Mouse (Mus musculus) embryonic facial prominence, embryonic 15.5 days (tissue): Measurements from ENCODE around the gene Dis3. TPM values are rescaled to one million over a fixed set of nuclear protein-coding genes. Genes with fewer than 3 reads are reported as not detected.
A peak's percentile ranks its signal among the peaks of the same experiment; 100 is the strongest.

Experiments used
- ATAC-seq: fragments of 200-750 bp; cut with Nextera tagmentation; 2 replicates; pipeline ENCODE4 v1.8.0; 2017; ENCODE audit warnings: low read depth, moderate TSS enrichment; ENCODE audit not compliant: insufficient number of reproducible peaks, low FRiP score, low TSS enrichment
- H3K27ac ChIP-seq: fragments of 300-500 bp; sonication (generic); replicated peaks from 2 replicates; pipeline ENCODE4 v1.5.1; 2015; ENCODE audit warnings: mild to moderate bottlenecking, inconsistent platforms
- H3K27me3 ChIP-seq: fragments of 300-500 bp; sonication (generic); 2 replicates; pipeline ENCODE4 v1.6.1; 2015; ENCODE audit warnings: inconsistent platforms
- H3K36me3 ChIP-seq: fragments of 300-500 bp; sonication (generic); 2 replicates; pipeline ENCODE4 v1.6.1; 2015; ENCODE audit warnings: mild to moderate bottlenecking, inconsistent platforms
- H3K4me1 ChIP-seq: fragments of 300-500 bp; sonication (generic); 2 replicates; pipeline ENCODE4 v1.6.1; 2015; ENCODE audit warnings: inconsistent platforms
- H3K4me2 ChIP-seq: fragments of 300-500 bp; sonication (generic); replicated peaks from 2 replicates; pipeline ENCODE4 v1.6.1; 2015; ENCODE audit warnings: mild to moderate bottlenecking, inconsistent platforms
- H3K4me3 ChIP-seq: fragments of 300-500 bp; sonication (generic); replicated peaks from 2 replicates; pipeline ENCODE4 v1.5.1; 2015; ENCODE audit warnings: mild to moderate bottlenecking, inconsistent platforms
- H3K9ac ChIP-seq: fragments of 300-500 bp; sonication (generic); 2 replicates; pipeline ENCODE4 v1.6.1; 2015; ENCODE audit warnings: inconsistent platforms
- H3K9me3 ChIP-seq: fragments of 300-500 bp; sonication (generic); replicated peaks from 2 replicates; pipeline ENCODE4 v1.6.1; 2016; ENCODE audit warnings: inconsistent platforms
- WGBS: fragments of 180-500 bp; shearing (Covaris S2); methylation state at CpG from one replicate; pipeline ENCODE4 v1.1.7; 2015; 5-methylcytosine and 5-hydroxymethylcytosine counted together
- polyA plus RNA-seq: library from polyadenylated mRNA; unstranded; fragments of >200 nt; fragmentation: Nextera tagmentation; extraction: Ambion mirVana; gene quantifications from 2 replicates; pipeline ENCODE4 v1.2.1, GENCODE M21; 2015

Gene Dis3
- polyA plus RNA-seq, 1 experiment from 2014 or later = 27.6 TPM

DNA sequence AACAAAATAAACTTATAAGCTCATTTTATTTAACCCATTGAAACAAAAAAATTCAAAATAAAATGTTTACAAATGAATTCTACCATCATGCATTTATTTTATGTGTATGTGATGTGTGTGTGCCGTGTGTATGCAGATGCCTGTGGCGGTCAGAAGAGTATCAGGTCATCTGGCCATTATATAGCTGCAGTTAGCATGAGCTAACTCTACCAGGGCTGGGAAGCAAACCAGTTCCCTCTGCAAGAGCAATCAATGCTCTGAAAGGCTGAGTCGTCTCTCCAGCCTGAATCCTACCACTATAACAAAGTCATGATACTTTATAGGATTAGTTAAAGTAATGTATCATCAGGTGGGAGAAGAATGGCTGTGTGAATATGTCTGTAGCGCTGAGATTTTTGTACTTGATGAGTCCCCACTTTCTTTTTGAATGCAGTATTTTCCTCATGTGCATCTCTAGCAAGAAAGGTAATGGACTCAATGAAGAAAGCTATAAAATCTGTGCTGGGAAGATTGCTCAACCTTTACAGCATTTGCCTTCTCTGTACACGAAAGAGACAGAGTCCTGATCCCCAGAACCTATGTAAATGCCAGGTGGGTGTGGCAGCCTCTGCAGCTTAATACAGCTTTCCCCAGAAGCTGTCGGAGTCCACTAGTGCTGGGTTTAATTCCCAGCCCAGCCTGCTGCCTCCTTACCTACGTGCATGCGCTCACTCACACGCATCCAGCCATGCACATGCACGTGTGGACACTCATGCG, 22.2 kb upstream of the Dis3 start:
- H3K9ac ChIP-seq = no peak overlapping the region
- no peaks in the 10 kb centered on the region for H3K9me3 ChIP-seq
- H3K4me1 ChIP-seq = no peaks in the 10 kb centered on the region
- H3K4me3 ChIP-seq = no peak overlapping the region
- no peak overlapping the region for H3K4me2 ChIP-seq
- H3K27ac ChIP-seq = no peak overlapping the region
- ATAC-seq = no peak
- no peaks in the 10 kb centered on the region for H3K27me3 ChIP-seq
- H3K36me3 ChIP-seq = peaks cover 9% of the 10 kb centered on the region; the same call in 1 of the 2 replicates
- WGBS = 87% methylated on average over 11 of the region's 11 CpGs

DNA sequence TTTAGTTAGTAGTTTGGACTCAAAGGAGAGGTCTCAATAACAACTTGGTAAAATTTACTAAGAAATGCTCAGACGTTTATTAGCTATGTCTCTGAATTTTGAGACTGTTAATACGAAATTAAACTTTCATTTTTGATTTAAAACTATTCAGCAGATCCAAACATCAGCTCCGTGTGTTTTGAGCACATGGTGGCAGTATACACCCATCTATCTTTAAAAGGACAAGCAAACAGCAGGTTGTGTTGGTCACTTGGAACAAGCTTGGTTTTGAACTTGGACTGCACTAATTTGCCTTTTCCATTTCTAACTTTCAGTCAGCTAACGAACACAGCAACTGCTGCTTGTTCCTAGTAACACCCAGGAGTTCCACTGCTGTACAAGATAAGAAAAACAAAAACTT, 18.0 kb upstream of the Dis3 start:
- no peak for ATAC-seq
- no peak overlapping the region for H3K4me2 ChIP-seq
- H3K4me3 ChIP-seq = no peak overlapping the region
- no peaks in the 10 kb centered on the region for H3K4me1 ChIP-seq
- peaks cover 21% of the 10 kb centered on the region; the same call in 1 of the 2 replicates for H3K36me3 ChIP-seq
- no peaks in the 10 kb centered on the region for H3K9me3 ChIP-seq
- H3K27me3 ChIP-seq = no peaks in the 10 kb centered on the region
- no peak overlapping the region for H3K27ac ChIP-seq
- no peak overlapping the region for H3K9ac ChIP-seq
- WGBS = 78% methylated on average over 4 of the region's 4 CpGs

DNA sequence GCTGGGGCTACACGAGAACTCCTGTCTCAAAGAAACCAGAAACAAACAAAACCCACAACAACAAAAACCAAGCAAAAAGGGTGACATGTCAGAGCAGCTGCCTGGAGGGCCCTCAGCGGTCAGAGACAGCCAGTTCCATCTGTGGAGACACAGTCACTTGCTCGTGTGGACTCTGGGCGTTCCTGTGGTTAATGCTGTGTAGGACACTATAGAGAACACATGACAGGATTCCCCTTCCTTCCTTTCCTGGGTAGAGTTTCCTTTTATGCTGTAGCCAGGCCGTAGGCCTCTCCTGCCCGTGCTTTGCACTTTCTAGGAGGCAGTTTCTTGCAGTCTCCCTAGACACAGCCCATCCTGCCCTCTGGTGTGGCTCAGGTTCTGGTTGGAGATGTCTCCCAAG, 9.2 kb upstream of the Dis3 start:
- Histone ChIP-seq H3K36me3 (peaks cover 63% of the 10 kb centered on the region), H3K9me3 (no peaks in the 10 kb centered on the region), H3K4me2 (no peak overlapping the region), H3K4me3 (no peak overlapping the region), H3K9ac (no peak overlapping the region), H3K27me3 (no peaks in the 10 kb centered on the region), H3K27ac (no peak overlapping the region), H3K4me1 (no peaks in the 10 kb centered on the region)
- ATAC-seq = no peak
- whole genome bisulfite sequencing = 80% methylated on average over 6 of the region's 6 CpGs

DNA sequence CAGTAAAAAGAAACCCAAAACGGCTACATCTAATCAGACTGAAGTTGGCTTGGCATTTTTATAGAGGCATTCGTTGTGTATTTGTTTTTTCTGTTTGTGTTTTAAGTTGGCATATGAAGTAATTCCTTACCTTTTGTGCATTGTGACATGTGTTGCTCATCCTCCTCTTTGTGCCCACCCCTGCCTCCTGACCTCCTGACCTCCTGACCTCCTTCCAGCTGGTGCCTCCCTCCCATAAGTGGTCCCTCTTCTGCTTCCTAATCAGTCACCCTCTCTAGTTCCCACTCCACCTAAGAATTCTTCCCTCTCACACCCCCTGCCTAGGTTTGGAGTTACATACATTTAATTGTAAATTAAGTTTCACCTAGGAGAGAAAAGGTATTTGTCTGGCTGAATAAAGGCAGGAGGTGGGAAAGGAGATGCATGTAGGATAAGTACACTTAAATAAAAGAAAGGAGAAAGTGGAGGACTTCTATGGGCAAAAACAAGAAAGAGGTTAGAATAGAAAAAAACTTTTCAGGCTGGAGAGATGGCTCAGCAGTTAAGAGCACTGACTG, 8.1 kb upstream of the Dis3 start:
- Histone ChIP-seq H3K4me1 (no peaks in the 10 kb centered on the region), H3K36me3 (peaks cover 67% of the 10 kb centered on the region)
- no peak for ATAC-seq

DNA sequence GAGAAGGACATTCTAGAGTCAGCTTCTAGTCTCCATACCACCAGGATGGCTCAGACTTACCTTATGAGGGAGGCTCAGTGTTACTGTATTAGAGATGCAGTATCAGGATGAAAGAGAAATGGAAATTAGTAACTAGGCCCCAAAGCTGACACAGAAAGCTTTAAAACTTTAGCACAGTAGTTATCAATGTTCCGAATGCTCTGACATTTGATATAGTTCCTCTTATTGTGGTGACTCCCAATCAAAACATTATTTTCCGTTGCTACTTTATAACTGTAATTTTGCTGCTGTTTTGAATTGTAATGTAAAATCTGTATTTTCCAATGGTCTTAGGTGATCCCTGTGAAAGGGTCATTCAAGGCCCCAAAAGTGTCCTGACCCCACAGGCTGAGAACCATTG, 7.1 kb upstream of the Dis3 start:
- no peak for ATAC-seq
- no peak overlapping the region for H3K4me2 ChIP-seq
- H3K27ac ChIP-seq = no peak overlapping the region
- H3K9me3 ChIP-seq = no peaks in the 10 kb centered on the region
- WGBS = 90% methylated on average over 2 of the region's 2 CpGs
- H3K36me3 ChIP-seq = peaks cover 65% of the 10 kb centered on the region
- no peak overlapping the region for H3K4me3 ChIP-seq
- H3K27me3 ChIP-seq = no peaks in the 10 kb centered on the region
- H3K4me1 ChIP-seq = no peaks in the 10 kb centered on the region
- H3K9ac ChIP-seq = no peak overlapping the region

More for the DNA sequence above, 8.1 kb upstream of the Dis3 start:
- Histone ChIP-seq H3K9ac (no peak overlapping the region), H3K4me2 (no peak overlapping the region), H3K4me3 (no peak overlapping the region), H3K9me3 (no peaks in the 10 kb centered on the region), H3K27ac (no peak overlapping the region), H3K27me3 (no peaks in the 10 kb centered on the region)
- 95% methylated on average over 2 of the region's 2 CpGs for WGBS

DNA sequence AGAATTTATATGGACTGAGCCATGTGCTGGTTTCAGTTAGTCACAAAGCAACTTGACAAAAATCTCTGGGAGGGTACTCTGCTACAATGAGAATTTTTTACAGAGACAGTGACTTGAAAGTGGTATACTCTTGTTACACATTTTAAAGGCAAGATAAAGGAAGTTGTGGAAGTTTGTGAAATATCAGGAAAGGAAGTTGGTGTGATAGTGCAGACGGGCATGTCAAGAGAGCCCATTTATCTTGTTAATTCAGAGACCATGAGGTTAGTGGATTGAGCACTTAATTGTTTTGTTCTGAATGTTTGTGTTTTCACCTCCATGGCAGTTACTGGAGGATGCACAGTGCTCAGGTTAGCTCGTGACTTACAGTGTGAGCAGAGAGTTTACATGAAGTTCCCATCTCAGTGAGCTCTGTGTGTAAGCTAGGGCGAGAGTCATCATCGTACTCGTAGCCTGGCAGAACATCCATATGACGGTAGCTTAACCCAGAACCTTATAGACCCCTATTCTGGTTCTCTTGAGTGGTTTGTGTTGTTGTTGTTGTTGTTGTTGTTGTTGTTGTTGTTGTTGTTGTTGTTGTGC, 5.1 kb upstream of the Dis3 start:
- Histone ChIP-seq H3K4me2 (no peak overlapping the region), H3K9me3 (no peaks in the 10 kb centered on the region), H3K9ac (no peak overlapping the region), H3K4me3 (no peak overlapping the region), H3K36me3 (peaks cover 62% of the 10 kb centered on the region), H3K4me1 (no peaks in the 10 kb centered on the region), H3K27me3 (no peaks in the 10 kb centered on the region), H3K27ac (no peak overlapping the region)
- no peak for ATAC-seq
- WGBS = 92% methylated on average over 6 of the region's 6 CpGs

DNA sequence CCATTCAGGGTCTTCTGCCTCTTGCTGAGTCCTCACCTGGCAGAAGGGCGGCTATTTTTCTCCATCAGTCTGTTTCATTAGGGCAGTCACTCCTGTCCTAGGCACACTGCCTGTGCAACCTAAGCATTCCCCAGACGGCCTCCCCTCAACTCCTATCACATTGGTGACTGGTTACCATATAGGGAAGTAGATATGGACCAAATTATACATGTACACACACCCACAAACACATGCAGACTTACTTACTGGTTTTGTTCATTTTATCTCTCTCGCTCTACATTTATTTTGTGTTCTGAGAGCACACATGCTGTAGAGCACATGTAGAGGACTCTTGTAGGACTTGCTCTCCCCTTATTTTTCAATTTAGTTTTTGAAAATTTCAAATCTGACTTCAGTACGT, 3.5 kb upstream of the Dis3 start:
- peaks cover 49% of the 10 kb centered on the region for H3K36me3 ChIP-seq
- H3K27ac ChIP-seq = no peak overlapping the region
- 90% methylated on average over 4 of the region's 4 CpGs for WGBS
- no peak for ATAC-seq
- no peak overlapping the region for H3K4me2 ChIP-seq
- H3K9me3 ChIP-seq = no peaks in the 10 kb centered on the region
- no peak overlapping the region for H3K9ac ChIP-seq
- H3K27me3 ChIP-seq = no peaks in the 10 kb centered on the region
- H3K4me3 ChIP-seq = no peak overlapping the region
- H3K4me1 ChIP-seq = peaks cover 8% of the 10 kb centered on the region

DNA sequence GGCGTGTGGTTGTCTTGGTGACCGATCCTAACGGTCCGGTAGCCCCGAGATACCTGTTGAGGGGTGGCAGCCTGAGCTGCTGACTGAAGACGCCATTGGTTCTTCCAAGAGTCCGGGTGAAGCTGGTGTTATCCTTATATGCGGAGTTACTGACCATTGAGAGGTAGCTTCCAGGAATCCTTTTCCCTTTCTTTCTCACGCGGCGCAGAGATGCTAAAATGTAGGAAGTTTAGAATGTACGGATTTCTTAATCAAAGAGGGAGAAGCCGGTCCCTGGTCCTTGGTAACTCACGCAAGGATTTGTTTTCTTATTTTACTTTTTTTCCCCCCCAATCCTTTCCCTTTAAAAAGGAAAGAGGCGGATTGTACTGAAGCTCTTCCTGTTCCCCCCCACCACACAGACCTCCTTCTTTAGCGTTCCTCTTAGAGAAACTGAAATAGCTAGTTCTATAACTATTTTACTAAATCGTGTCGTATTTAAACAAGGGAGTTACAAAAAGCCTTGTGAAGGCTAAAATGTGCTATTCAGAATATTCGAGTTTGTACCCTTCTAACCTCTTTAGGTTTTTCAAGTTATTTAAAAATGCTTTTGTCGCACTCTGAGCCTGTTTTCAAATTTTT, 507 bp upstream of the Dis3 start:
- Histone ChIP-seq H3K4me1 (peaks cover 8% of the 10 kb centered on the region), H3K9me3 (no peaks in the 10 kb centered on the region), H3K27ac (0 out of 2 replicates have a peak overlapping the region, but pooled peaks have one; percentile 23), H3K4me3 (peak overlapping the region; percentile 83), H3K27me3 (no peaks in the 10 kb centered on the region), H3K36me3 (peaks cover 55% of the 10 kb centered on the region), H3K9ac (peak overlapping the region; percentile 80; the same call in 1 of the 2 replicates), H3K4me2 (peak overlapping the region; percentile 50)
- WGBS = 5% methylated on average over 20 of the region's 20 CpGs
- ATAC-seq = no peak

DNA sequence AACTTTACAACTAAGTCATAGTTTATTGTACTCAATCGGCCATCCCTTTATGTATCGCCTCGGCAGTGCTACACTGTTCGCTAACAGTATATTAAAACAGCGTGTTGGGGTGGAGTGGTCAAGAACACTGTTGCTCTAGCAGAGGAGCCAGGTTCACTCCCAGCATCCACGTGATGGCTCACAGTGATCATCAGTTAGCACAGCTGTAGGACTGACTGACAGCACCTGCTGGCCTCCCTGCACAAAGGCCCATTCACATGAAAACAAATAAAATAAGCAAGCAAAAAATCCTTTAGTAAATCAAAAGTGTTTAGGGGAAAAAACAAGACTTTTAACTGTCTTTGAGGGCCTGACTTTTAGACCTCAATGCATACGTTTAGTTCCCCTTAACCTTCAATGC, 10.6 kb downstream of the Dis3 start:
- H3K4me2 ChIP-seq = no peak overlapping the region
- no peaks in the 10 kb centered on the region for H3K4me1 ChIP-seq
- no peaks in the 10 kb centered on the region for H3K9me3 ChIP-seq
- no peak for ATAC-seq
- no peak overlapping the region for H3K4me3 ChIP-seq
- no peak overlapping the region for H3K9ac ChIP-seq
- H3K27me3 ChIP-seq = no peaks in the 10 kb centered on the region
- peaks cover 69% of the 10 kb centered on the region for H3K36me3 ChIP-seq
- 93% methylated on average over 7 of the region's 7 CpGs for WGBS
- H3K27ac ChIP-seq = no peak overlapping the region

DNA sequence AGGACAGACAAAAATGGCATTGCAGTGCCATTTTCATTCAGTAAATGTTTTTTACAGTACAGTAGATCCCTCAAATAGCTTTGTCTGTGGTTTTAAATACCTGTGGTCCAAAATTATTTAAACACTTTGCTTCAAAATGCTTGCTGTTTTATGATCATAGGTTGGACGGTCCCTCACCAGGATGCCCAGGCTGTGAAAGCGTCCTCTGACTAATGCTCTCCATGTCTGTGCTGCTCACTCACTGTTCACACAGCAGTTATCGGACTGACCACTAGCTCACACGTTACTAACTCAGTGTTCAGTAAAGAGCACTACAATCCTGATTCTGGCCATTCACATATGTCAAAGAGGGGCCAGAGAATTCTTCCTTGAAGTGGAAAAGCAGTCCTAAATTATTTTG, 28.4 kb downstream of the Dis3 start:
- ATAC-seq = no peak
- no peaks in the 10 kb centered on the region for H3K4me1 ChIP-seq
- no peaks in the 10 kb centered on the region for H3K9me3 ChIP-seq
- no peak overlapping the region for H3K4me3 ChIP-seq
- no peak overlapping the region for H3K4me2 ChIP-seq
- WGBS = 81% methylated on average over 4 of the region's 4 CpGs
- H3K36me3 ChIP-seq = peaks cover 32% of the 10 kb centered on the region
- no peaks in the 10 kb centered on the region for H3K27me3 ChIP-seq
- H3K9ac ChIP-seq = no peak overlapping the region
- H3K27ac ChIP-seq = no peak overlapping the region

DNA sequence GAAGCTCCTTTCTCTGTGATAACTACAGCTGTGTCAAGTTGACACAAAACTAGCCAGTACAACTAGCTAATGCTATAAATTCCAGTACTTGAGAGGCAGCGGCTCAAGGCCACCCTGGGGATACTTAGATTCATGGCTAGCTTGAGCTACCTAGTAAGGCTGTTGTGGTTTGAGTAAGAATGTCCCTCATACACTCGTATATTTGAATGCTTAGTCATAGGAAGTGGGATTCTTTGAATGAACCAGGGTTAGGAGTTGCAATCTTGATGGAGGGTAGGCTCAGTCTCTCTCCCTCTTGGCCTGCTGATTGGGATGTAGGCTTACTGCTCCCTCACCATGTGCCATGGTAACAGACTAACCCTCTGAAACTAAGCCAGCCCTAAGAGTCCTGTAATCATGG, 36.5 kb downstream of the Dis3 start:
- no peaks in the 10 kb centered on the region for H3K4me1 ChIP-seq
- H3K9ac ChIP-seq = no peak overlapping the region
- H3K27ac ChIP-seq = no peak overlapping the region
- ATAC-seq = no peak
- 96% methylated on average over 2 of the region's 2 CpGs for WGBS
- H3K4me3 ChIP-seq = no peak overlapping the region
- H3K27me3 ChIP-seq = no peaks in the 10 kb centered on the region
- H3K9me3 ChIP-seq = no peaks in the 10 kb centered on the region
- no peak overlapping the region for H3K4me2 ChIP-seq
- H3K36me3 ChIP-seq = peaks cover 29% of the 10 kb centered on the region
